Mouse (Mus musculus): ENCODE results near the gene Atxn1. TPM values are rescaled to one million over a fixed set of nuclear protein-coding genes. Genes with fewer than 3 reads are reported as not detected.
A peak's percentile ranks its signal among the peaks of the same experiment; 100 is the strongest.

Gene Atxn1
- polyA plus RNA-seq, 1 experiment from 2014 or later = 2.3 TPM

GRCm38 (mm10) chr13:45925294-45925693 lies 39.5 kb downstream of the Atxn1 start:
- H3K4me3 ChIP-seq (replicated peaks) = peak overlapping the region; percentile 20
- ATAC-seq (ENCODE audit: insufficient read depth) = peak; percentile 61

DNA sequence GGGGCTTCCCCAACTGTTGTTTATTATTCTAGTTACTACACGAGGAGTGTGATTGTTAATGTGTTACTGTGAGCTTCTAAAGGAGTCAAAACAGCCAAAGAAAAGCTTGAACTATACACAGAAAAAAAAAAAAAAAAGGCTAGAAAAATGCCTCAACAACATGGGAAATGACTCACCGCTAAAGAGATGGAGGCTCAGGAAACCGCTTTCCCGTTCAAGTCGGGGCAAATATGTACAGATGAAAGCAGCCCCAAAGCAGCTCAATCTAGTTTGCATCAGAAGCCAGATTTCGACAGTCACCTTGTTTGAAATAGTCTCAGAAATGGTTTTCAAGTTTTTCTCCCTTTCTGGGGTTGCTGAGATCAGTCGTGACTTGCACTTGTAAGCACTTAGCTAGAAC lies 40.3 kb downstream of the Atxn1 start:
- no peak overlapping the region for H3K9ac ChIP-seq
- H3K4me1 ChIP-seq (replicated peaks) = peaks cover 15% of the 10 kb centered on the region
- no peak for ATAC-seq (ENCODE audit: insufficient read depth)
- 11% methylated on average over 7 of the region's 7 CpGs for whole genome bisulfite sequencing (ENCODE audit: insufficient replicate concordance)
- H3K4me3 ChIP-seq (replicated peaks) = peak overlapping the region; percentile 20
- peak overlapping the region; percentile 36 for H3K4me2 ChIP-seq
- no peaks in the 10 kb centered on the region for H3K36me3 ChIP-seq (replicated peaks)
- H3K27me3 ChIP-seq = no peaks in the 10 kb centered on the region
- no peak overlapping the region for H3K27ac ChIP-seq (replicated peaks)
- no peaks in the 10 kb centered on the region for H3K9me3 ChIP-seq (replicated peaks)

More at GRCm38 (mm10) chr13:45925294-45925693, 39.5 kb downstream of the Atxn1 start:
- Histone ChIP-seq H3K4me1 (replicated peaks) (peaks cover 18% of the 10 kb centered on the region), H3K9ac (no peak overlapping the region), H3K9me3 (replicated peaks) (no peaks in the 10 kb centered on the region), H3K27ac (replicated peaks) (no peak overlapping the region), H3K36me3 (replicated peaks) (no peaks in the 10 kb centered on the region), H3K4me2 (peak overlapping the region; percentile 36), H3K27me3 (no peaks in the 10 kb centered on the region)
- WGBS (ENCODE audit: insufficient replicate concordance) = 62% methylated on average over 4 of the region's 4 CpGs

- Histone ChIP-seq H3K4me1 (replicated peaks) (peaks cover 15% of the 10 kb centered on the region), H3K9me3 (replicated peaks) (no peaks in the 10 kb centered on the region), H3K4me3 (replicated peaks) (no peak overlapping the region), H3K36me3 (replicated peaks) (no peaks in the 10 kb centered on the region), H3K4me2 (no peak overlapping the region), H3K27me3 (no peaks in the 10 kb centered on the region), H3K9ac (no peak overlapping the region), H3K27ac (replicated peaks) (no peak overlapping the region)
- no peak for ATAC-seq (ENCODE audit: insufficient read depth)
- 88% methylated on average over 1 of the region's 1 CpGs for WGBS (ENCODE audit: insufficient replicate concordance)
Observed at GRCm38 (mm10) chr13:45923086-45923485, 41.7 kb downstream of the Atxn1 start.

- no peak overlapping the region for H3K27ac ChIP-seq (replicated peaks)
- H3K4me2 ChIP-seq = no peak overlapping the region
- H3K4me1 ChIP-seq (replicated peaks) = peaks cover 21% of the 10 kb centered on the region
- no peaks in the 10 kb centered on the region for H3K9me3 ChIP-seq (replicated peaks)
- H3K27me3 ChIP-seq = no peaks in the 10 kb centered on the region
- no peak overlapping the region for H3K9ac ChIP-seq
- no peaks in the 10 kb centered on the region for H3K36me3 ChIP-seq (replicated peaks)
- no peak overlapping the region for H3K4me3 ChIP-seq (replicated peaks)
- no peak for ATAC-seq (ENCODE audit: insufficient read depth)
- WGBS (ENCODE audit: insufficient replicate concordance) = 61% methylated on average over 9 of the region's 9 CpGs
Observed at GRCm38 (mm10) chr13:45922467-45922866, 42.3 kb downstream of the Atxn1 start.

- 72% methylated on average over 14 of the region's 15 CpGs for WGBS (ENCODE audit: insufficient replicate concordance)
- no peak for ATAC-seq (ENCODE audit: insufficient read depth)
- Histone ChIP-seq H3K4me2 (no peak overlapping the region), H3K36me3 (replicated peaks) (no peaks in the 10 kb centered on the region), H3K4me1 (replicated peaks) (peaks cover 34% of the 10 kb centered on the region), H3K4me3 (replicated peaks) (no peak overlapping the region), H3K27ac (replicated peaks) (no peak overlapping the region), H3K9me3 (replicated peaks) (no peaks in the 10 kb centered on the region), H3K27me3 (no peaks in the 10 kb centered on the region), H3K9ac (no peak overlapping the region)
Observed at GRCm38 (mm10) chr13:45918956-45919711, 45.7 kb downstream of the Atxn1 start.

GRCm38 (mm10) chr13:45918006-45918380 lies 46.8 kb downstream of the Atxn1 start:
- H3K9me3 ChIP-seq (replicated peaks) = no peaks in the 10 kb centered on the region
- H3K27me3 ChIP-seq = no peaks in the 10 kb centered on the region
- no peaks in the 10 kb centered on the region for H3K36me3 ChIP-seq (replicated peaks)
- peaks cover 38% of the 10 kb centered on the region for H3K4me1 ChIP-seq (replicated peaks)
- H3K4me3 ChIP-seq (replicated peaks) = no peak overlapping the region
- H3K27ac ChIP-seq (replicated peaks) = no peak overlapping the region
- no peak overlapping the region for H3K9ac ChIP-seq
- no peak overlapping the region for H3K4me2 ChIP-seq
- ATAC-seq (ENCODE audit: insufficient read depth) = no peak
- 70% methylated on average over 12 of the region's 12 CpGs for WGBS (ENCODE audit: insufficient replicate concordance)

GRCm38 (mm10) chr13:45917058-45918005 lies 47.5 kb downstream of the Atxn1 start:
- Histone ChIP-seq H3K4me1 (replicated peaks) (peaks cover 39% of the 10 kb centered on the region), H3K9ac (no peak overlapping the region), H3K9me3 (replicated peaks) (no peaks in the 10 kb centered on the region), H3K27ac (replicated peaks) (no peak overlapping the region), H3K27me3 (no peaks in the 10 kb centered on the region), H3K4me3 (replicated peaks) (no peak overlapping the region), H3K4me2 (no peak overlapping the region), H3K36me3 (replicated peaks) (no peaks in the 10 kb centered on the region)
- 82% methylated on average over 21 of the region's 21 CpGs for WGBS (ENCODE audit: insufficient replicate concordance)
- ATAC-seq (ENCODE audit: insufficient read depth) = no peak

- Histone ChIP-seq H3K4me1 (replicated peaks) (peaks cover 45% of the 10 kb centered on the region), H3K36me3 (replicated peaks) (no peaks in the 10 kb centered on the region), H3K27me3 (no peaks in the 10 kb centered on the region), H3K27ac (replicated peaks) (no peak overlapping the region), H3K4me3 (replicated peaks) (no peak overlapping the region), H3K9me3 (replicated peaks) (no peaks in the 10 kb centered on the region), H3K4me2 (no peak overlapping the region), H3K9ac (no peak overlapping the region)
- no peak for ATAC-seq (ENCODE audit: insufficient read depth)
- WGBS (ENCODE audit: insufficient replicate concordance) = 84% methylated on average over 3 of the region's 3 CpGs
Observed at GRCm38 (mm10) chr13:45915921-45916320, 48.9 kb downstream of the Atxn1 start.

- Histone ChIP-seq H3K27me3 (no peaks in the 10 kb centered on the region), H3K4me2 (no peak overlapping the region), H3K9ac (no peak overlapping the region), H3K36me3 (replicated peaks) (no peaks in the 10 kb centered on the region), H3K27ac (replicated peaks) (no peak overlapping the region; the same call in 1 of the 2 replicates), H3K4me3 (replicated peaks) (no peak overlapping the region), H3K4me1 (replicated peaks) (peaks cover 46% of the 10 kb centered on the region), H3K9me3 (replicated peaks) (no peaks in the 10 kb centered on the region)
- 47% methylated on average over 2 of the region's 2 CpGs for WGBS (ENCODE audit: insufficient replicate concordance)
- no peak for ATAC-seq (ENCODE audit: insufficient read depth)
Observed at GRCm38 (mm10) chr13:45915026-45915425, 49.8 kb downstream of the Atxn1 start.

GRCm38 (mm10) chr13:45914117-45914516 lies 50.7 kb downstream of the Atxn1 start:
- no peak for ATAC-seq (ENCODE audit: insufficient read depth)
- no peaks in the 10 kb centered on the region for H3K27me3 ChIP-seq
- no peaks in the 10 kb centered on the region for H3K36me3 ChIP-seq (replicated peaks)
- H3K4me1 ChIP-seq (replicated peaks) = peaks cover 46% of the 10 kb centered on the region
- no peak overlapping the region for H3K9ac ChIP-seq
- H3K9me3 ChIP-seq (replicated peaks) = no peaks in the 10 kb centered on the region
- no peak overlapping the region for H3K27ac ChIP-seq (replicated peaks)
- 74% methylated on average over 3 of the region's 3 CpGs for WGBS (ENCODE audit: insufficient replicate concordance)
- H3K4me3 ChIP-seq (replicated peaks) = no peak overlapping the region
- no peak overlapping the region for H3K4me2 ChIP-seq

- H3K36me3 ChIP-seq (replicated peaks) = no peaks in the 10 kb centered on the region
- no peak overlapping the region for H3K9ac ChIP-seq
- H3K4me2 ChIP-seq = no peak overlapping the region
- no peak overlapping the region for H3K27ac ChIP-seq (replicated peaks)
- H3K9me3 ChIP-seq (replicated peaks) = no peaks in the 10 kb centered on the region
- peaks cover 50% of the 10 kb centered on the region for H3K4me1 ChIP-seq (replicated peaks)
- 56% methylated on average over 7 of the region's 7 CpGs for WGBS (ENCODE audit: insufficient replicate concordance)
- H3K4me3 ChIP-seq (replicated peaks) = no peak overlapping the region
- H3K27me3 ChIP-seq = no peaks in the 10 kb centered on the region
- ATAC-seq (ENCODE audit: insufficient read depth) = no peak
Observed at GRCm38 (mm10) chr13:45911848-45912247, 53.0 kb downstream of the Atxn1 start.
